Mouse (Mus musculus) megakaryocyte progenitor cell, adult 5-6 weeks (primary cell): ENCODE data around the gene Ankub1. TPM values are rescaled to one million over a fixed set of nuclear protein-coding genes. Genes with fewer than 3 reads are reported as not detected.
A peak's percentile ranks its signal among the peaks of the same experiment; 100 is the strongest.

Source experiments
- ATAC-seq: replicated peaks from 2 replicates; pipeline ENCODE4 v1.8.0; 2016; ENCODE audit warnings: mild to moderate bottlenecking, moderate TSS enrichment, inconsistent platforms; ENCODE audit not compliant: poor library complexity
- total RNA-seq, 2 experiments: library from RNA; stranded (forward) in 1 of 2; stranded (reverse) in 1 of 2; fragments of 157-497, 149-512 nt in 1 of 2; fragments of 200-1000 nt in 1 of 2; gene quantifications; 2 replicates each; pipeline versions ENCODE4 v1.2.3 to v1.2.4; 2015 to 2017

Gene Ankub1
- 0.10 TPM in 1 of 2 replicates, not detected in the other for total RNA-seq (2015)
- not detected in 2 replicates for total RNA-seq (2017)

DNA sequence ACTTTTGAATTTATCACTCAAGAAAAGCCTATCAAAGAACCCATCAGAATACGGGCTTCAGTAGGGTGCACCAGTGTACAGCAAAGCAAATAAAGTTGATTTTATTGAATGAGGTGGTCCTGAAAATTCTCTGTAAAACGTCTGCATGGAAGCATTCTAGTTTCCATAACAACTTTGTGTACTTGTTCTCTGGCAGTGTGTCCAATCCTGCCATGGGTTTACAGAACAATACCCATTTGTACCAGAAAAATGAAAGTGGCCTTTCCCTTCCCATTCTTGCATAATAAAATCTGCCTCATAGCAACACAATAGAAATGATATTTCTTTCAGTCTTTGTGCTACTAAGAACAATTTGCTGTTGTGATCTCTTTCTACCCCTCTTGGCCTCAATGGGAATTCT, at the start of gene Ankub1:
Ankub1 (minus strand) TSS at position 81 of the 400 bp plus-strand sequence.
- no peak for ATAC-seq

GRCm38 (mm10) chr3:57739830-57740229, 47.2 kb upstream of the Ankub1 start:
- no peak for ATAC-seq

GRCm38 (mm10) chr3:57736419-57737095, 44.0 kb upstream of the Ankub1 start:
- ATAC-seq = peak; percentile 24

DNA sequence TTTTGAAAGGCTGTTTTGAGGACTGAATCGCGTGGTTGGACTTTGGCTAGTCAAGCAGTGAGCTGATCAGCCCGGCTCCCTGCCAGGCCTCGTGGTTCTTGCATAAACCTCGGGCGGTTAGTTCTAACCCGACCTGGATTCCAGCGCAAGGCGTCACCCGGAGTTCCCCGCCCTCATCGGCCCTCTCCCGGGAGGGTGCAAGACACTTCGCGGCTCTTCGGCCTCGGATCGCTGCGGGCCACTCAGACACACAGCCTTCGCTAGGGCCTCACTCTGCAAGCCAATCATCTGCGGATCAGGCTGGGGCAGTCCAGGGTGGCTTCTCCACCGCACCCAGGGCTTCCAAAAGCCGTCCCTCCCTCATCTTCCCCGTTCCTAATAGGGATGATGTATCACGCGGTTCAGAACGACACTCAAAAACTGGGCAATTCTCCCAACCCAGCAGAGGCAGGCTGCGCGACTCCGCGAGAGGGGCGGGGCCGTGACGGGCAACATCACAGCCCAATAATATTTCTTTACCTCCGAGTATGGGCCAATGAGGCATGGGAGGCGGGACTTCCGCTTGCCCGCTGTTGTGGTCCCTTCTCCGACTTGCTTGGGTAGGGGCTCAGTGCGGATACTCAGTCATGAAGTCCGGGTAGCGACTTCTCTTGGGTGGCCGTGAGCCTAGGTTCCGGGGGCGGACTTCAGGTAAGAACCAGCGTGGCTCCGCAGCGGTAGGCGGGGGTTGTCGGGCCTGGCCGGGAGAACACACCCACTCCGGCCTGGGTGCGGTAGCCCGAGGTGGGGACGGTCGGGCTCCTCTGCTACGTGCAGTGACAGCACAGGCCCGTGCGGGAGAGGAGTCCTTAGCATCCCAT, 43.1 kb upstream of the Ankub1 start, which contains the start of gene Rnf13:
Rnf13 (plus strand) TSS at position 552 of the 860 bp plus-strand sequence.
- ATAC-seq = peak; percentile 88

GRCm38 (mm10) chr3:57732206-57732915, 39.8 kb upstream of the Ankub1 start:
- ATAC-seq = no peak

DNA sequence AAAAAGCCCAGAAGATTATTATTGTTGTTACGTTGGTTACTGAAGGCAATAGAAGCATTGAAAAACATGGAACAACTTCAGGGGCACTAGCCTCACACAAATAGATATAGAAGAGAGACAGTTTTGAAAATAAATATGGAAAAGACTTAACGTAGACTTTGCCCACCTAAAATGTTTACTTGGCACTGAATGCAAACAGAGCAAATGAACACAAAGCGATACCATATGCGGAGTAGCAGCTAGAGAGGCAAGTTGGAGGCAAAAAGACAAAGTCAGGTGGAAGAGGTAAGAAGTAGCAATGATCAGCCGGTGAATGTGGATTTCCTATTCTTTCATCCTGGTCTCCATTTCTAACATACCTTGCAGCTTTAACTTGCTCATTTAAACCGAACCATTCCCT, 21.6 kb upstream of the Ankub1 start:
- ATAC-seq = no peak

- 0 out of 2 replicates have a peak, but pooled peaks have one; percentile 20 for ATAC-seq
These were observed 4.2 kb upstream of the Ankub1 start for GRCm38 (mm10) chr3:57696779-57697178.

DNA sequence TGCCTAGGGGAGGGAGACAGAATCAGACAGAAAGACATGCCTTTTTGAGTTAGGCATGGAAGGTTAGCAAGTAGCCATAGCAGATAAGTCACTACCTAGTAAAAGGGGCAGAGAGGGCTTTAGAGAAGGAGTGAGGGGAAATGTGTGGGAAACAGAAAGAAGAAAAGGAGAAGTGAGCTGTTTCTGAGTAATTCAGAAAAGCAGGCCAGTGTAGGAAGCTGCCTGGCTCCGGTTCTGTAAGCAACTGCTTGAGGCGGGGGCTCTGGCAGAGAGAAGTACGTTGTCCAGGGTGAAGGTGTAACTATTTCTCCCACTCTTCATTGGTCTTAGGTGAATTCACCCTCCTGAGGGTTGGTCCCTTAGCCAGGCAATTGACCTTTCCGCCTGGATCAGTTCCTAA, 3.6 kb upstream of the Ankub1 start:
- ATAC-seq = peak; percentile 90

DNA sequence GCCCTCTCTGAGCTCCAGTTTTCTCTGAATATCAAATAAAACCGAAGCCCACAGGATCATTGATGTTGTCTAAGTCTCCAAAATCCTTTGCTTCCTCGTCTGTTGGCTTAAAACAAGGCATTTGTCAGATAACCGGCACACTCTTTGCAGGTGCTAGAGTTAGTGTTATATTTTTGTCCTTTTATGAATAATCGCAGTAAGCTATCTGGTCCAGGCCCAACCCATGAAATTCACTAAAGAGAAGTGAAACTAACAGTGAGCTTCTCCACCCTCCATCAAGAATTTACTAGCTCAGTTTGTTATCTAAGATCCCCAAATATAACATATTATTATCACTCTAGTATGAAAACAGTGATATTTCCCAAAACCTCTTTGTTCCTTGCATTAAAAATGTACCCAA, 827 bp downstream of the Ankub1 start:
- ATAC-seq = no peak

GRCm38 (mm10) chr3:57677786-57678185, 14.8 kb downstream of the Ankub1 start:
- ATAC-seq = no peak

DNA sequence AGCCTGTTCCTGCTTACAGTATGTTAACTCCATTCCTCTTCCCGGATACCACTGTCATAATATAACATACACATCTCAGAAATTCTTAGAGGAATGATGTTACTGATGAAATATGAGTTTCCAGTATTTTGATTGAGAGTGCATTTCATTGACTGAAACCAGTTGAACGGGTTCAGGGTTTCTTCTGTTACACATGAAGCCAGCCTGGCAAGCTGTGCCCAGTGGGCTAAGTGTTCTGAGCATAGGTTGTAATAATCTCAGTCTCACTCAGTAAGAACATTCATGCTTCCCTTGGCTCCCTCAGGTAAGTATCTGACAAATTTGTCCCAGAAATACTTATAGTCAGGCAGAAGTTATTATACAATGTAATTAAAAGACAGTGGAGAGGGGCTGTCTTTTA, 18.5 kb downstream of the Ankub1 start:
- no peak for ATAC-seq

DNA sequence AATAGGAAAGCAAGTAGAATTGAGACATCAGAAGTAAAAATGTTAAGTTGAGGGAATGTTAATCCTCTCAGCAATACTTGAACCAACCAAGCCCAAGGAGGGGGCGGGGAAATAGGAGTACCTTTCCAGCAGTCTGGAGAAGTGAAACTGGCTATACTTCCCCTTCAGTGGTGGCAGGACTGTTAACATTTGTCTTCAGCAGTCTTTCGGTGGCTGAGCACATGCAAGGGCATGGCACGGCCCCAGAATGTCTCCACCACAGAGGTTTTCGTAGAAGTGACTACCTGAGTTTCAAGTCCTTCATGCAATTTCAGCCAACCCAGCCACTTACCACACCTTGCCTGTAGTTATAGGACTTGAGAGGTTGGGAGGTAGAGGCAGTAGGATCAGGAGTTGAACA, 19.0 kb downstream of the Ankub1 start:
- peak; percentile 99 for ATAC-seq

- peak; percentile 88 for ATAC-seq
These were observed 25.4 kb downstream of the Ankub1 start for GRCm38 (mm10) chr3:57667054-57667723.

DNA sequence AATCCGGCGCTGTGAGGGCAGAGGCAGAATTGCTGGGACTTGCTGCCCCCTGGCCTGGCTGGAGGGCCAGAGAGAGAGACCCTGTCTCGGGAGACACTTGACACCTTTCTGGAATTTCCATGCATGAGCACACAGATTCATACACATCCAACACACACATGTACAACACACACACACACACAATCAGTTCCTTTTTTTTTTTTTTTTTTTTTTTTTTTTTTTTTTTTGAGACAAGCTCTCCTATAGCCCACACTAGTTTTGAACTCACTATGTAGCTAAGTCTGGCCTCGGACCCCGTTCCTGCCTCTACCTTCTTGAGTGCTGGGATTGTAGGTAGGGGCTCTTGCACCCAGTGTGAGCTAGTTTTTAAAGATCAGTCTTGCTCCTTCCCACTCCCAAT, 26.7 kb downstream of the Ankub1 start:
- ATAC-seq = no peak

DNA sequence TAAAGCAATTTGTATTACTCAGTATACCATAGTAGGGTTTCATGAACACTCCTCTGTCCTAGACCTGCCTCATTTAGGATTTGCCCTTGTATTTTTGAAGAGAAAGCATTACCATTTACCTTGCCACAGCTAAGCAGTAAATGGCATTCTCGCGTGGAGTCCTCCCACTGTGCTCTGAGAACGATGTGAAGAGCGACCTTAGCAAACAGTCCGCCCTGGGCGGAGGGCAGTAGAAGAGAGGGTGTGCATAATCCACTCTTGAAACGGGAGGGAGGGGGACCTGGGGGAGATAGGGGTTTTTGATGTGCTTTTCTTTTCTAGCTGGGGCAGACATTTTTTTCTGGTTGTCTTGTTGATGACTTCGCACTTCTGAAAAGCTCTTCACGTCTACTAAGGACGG, 27.9 kb downstream of the Ankub1 start:
- ATAC-seq = no peak

- ATAC-seq = peak; percentile 77
These were observed 28.9 kb downstream of the Ankub1 start for GRCm38 (mm10) chr3:57663731-57664130.

GRCm38 (mm10) chr3:57658608-57659007, 34.0 kb downstream of the Ankub1 start:
- ATAC-seq = no peak

GRCm38 (mm10) chr3:57653646-57654045, 39.0 kb downstream of the Ankub1 start:
- ATAC-seq = no peak

DNA sequence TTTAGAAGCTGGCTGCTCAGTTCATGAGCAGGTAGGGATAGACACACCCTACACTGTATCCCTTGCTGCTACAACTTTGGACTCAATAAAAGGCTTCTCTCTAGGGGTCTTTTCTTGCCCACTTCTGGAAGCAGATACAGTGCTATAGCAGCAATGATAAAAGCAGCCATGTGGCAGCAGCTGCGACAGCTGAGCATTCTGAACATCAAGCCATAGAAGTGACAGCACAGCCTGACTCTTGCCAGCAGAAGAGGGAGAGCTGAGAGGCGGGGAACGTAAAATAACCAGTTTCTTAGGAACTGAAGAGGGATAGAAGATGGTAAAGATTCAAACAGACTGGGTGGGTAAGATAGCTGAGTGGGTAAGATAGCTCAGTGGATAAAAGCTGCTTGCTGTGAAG, 40.1 kb downstream of the Ankub1 start:
- ATAC-seq = no peak

DNA sequence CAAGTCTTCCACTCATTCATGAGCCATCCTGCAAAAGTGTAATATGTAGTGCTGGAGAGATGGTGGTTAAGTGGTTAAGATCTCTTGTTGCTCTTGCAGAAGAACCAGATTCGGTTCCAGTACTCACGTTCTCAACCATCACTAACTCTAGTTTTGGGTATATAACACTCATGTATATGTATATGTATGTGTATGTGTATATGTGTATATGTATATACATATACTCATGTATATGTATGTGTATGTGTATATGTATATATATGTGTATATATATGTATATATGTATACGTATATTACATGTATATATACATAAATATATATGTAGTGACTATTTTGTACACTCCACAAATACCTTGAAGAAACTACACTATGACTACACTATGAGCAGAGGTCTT, 40.7 kb downstream of the Ankub1 start:
- ATAC-seq = peak; percentile 15
